Mouse (Mus musculus) kidney, embryonic 16.5 days (tissue): ENCODE results near the gene Fam57b. TPM values are rescaled to one million over a fixed set of nuclear protein-coding genes. Genes with fewer than 3 reads are reported as not detected.

ENCODE experiments used
- ATAC-seq: fragments of 200-750 bp; cut with Nextera tagmentation; 2 replicates; pipeline ENCODE4 v1.8.0; 2017; ENCODE audit warnings: moderate TSS enrichment; ENCODE audit not compliant: low FRiP score, low TSS enrichment
- H3K27ac ChIP-seq: fragments of 300-500 bp; sonication (generic); 2 replicates; pipeline ENCODE4 v1.5.1; 2014; ENCODE audit warnings: low read length
- H3K27me3 ChIP-seq: fragments of 300-500 bp; sonication (generic); 2 replicates; pipeline ENCODE4 v1.6.1; 2014; ENCODE audit warnings: low read length, control low read depth, mixed read lengths; ENCODE audit not compliant: insufficient read depth
- H3K36me3 ChIP-seq: fragments of 300-500 bp; sonication (generic); 2 replicates; pipeline ENCODE4 v1.6.1; 2014; ENCODE audit warnings: low read length, control low read depth, mixed read lengths; ENCODE audit not compliant: insufficient read depth
- H3K4me1 ChIP-seq: fragments of 300-500 bp; sonication (generic); 2 replicates; pipeline ENCODE4 v1.6.1; 2014; ENCODE audit warnings: low read length, control low read depth, mixed read lengths; ENCODE audit not compliant: insufficient read depth
- H3K4me2 ChIP-seq: fragments of 300-500 bp; sonication (generic); replicated peaks from 2 replicates; pipeline ENCODE4 v1.6.1; 2014; ENCODE audit warnings: low read depth, low read length
- H3K4me3 ChIP-seq: fragments of 300-500 bp; sonication (generic); 2 replicates; pipeline ENCODE4 v1.5.1; 2014; ENCODE audit warnings: mild to moderate bottlenecking, low read length
- H3K9ac ChIP-seq: fragments of 300-500 bp; sonication (generic); replicated peaks from 2 replicates; pipeline ENCODE4 v1.6.1; 2014; ENCODE audit warnings: low read length
- H3K9me3 ChIP-seq: fragments of 300-500 bp; sonication (generic); 2 replicates; pipeline ENCODE4 v1.6.1; 2016; ENCODE audit warnings: low read length, control low read depth
- WGBS: fragments of 180-500 bp; shearing (Covaris S2); extraction: QIAGEN DNeasy Blood & Tissue Kit; methylation state at CpG from one replicate; pipeline ENCODE4 v1.1.7; 2014; 5-methylcytosine and 5-hydroxymethylcytosine counted together
- polyA plus RNA-seq: library from polyadenylated mRNA; unstranded; fragments of >200 nt; fragmentation: Nextera tagmentation; extraction: Ambion mirVana; gene quantifications from 2 replicates; pipeline ENCODE4 v1.2.1, GENCODE M21; 2015

Gene Fam57b
- polyA plus RNA-seq, 1 experiment from 2014 or later: 0.52 TPM

- Histone ChIP-seq H3K27ac (peak overlapping the region; percentile 26; the same call in 1 of the 2 replicates), H3K27me3 (no peaks in the 10 kb centered on the region), H3K36me3 (peaks cover 24% of the 10 kb centered on the region), H3K4me1 (peaks cover 27% of the 10 kb centered on the region), H3K9ac (no peak overlapping the region), H3K4me2 (no peak overlapping the region; the same call in 1 of the 2 replicates), H3K4me3 (no peak overlapping the region), H3K9me3 (no peaks in the 10 kb centered on the region)
- no peak for ATAC-seq
- WGBS: 69% methylated on average over 6 of the region's 6 CpGs
Observed at GRCm38 (mm10) chr7:126761529-126762067, 35.9 kb upstream of the Fam57b start.

GRCm38 (mm10) chr7:126762471-126763008 is 34.9 kb upstream of the Fam57b start:
- Histone ChIP-seq H3K27me3 (no peaks in the 10 kb centered on the region), H3K36me3 (peaks cover 33% of the 10 kb centered on the region), H3K9ac (no peak overlapping the region), H3K4me2 (no peak overlapping the region), H3K4me1 (peaks cover 27% of the 10 kb centered on the region), H3K9me3 (no peaks in the 10 kb centered on the region), H3K4me3 (no peak overlapping the region), H3K27ac (no peak overlapping the region)
- no peak for ATAC-seq
- WGBS: 73% methylated on average over 17 of the region's 17 CpGs

- 92% methylated on average over 9 of the region's 9 CpGs for WGBS
- H3K9me3 ChIP-seq: no peaks in the 10 kb centered on the region
Observed at GRCm38 (mm10) chr7:126765540-126765939, 31.9 kb upstream of the Fam57b start.

GRCm38 (mm10) chr7:126766201-126766600 is 31.3 kb upstream of the Fam57b start, which contains the start of gene Gdpd3:
Gdpd3 (plus strand) TSS chr7:126766334.
- H3K27ac ChIP-seq: no peak within 1 kb of the TSS
- no peak within 1 kb of the TSS for H3K4me2 ChIP-seq
- peaks cover 64% of the 10 kb centered on the region for H3K36me3 ChIP-seq
- no peak for ATAC-seq
- no peak within 1 kb of the TSS for H3K9ac ChIP-seq
- H3K4me1 ChIP-seq: peaks cover 12% of the 10 kb centered on the region
- WGBS: 87% methylated on average over 16 of the region's 16 CpGs
- no peaks in the 10 kb centered on the region for H3K9me3 ChIP-seq
- H3K4me3 ChIP-seq: no peak within 1 kb of the TSS
- no peaks in the 10 kb centered on the region for H3K27me3 ChIP-seq

More at GRCm38 (mm10) chr7:126765540-126765939, 31.9 kb upstream of the Fam57b start:
- Histone ChIP-seq H3K4me1 (peaks cover 18% of the 10 kb centered on the region), H3K9ac (no peak overlapping the region), H3K4me2 (no peak overlapping the region), H3K4me3 (no peak overlapping the region), H3K27me3 (no peaks in the 10 kb centered on the region), H3K36me3 (peaks cover 58% of the 10 kb centered on the region), H3K27ac (no peak overlapping the region)
- no peak; the same call in 1 of the 2 replicates for ATAC-seq

GRCm38 (mm10) chr7:126767001-126767400 is 30.5 kb upstream of the Fam57b start:
- Histone ChIP-seq H3K9ac (no peak overlapping the region), H3K9me3 (no peaks in the 10 kb centered on the region), H3K27ac (no peak overlapping the region), H3K27me3 (no peaks in the 10 kb centered on the region), H3K4me3 (no peak overlapping the region), H3K4me2 (no peak overlapping the region), H3K4me1 (peaks cover 6% of the 10 kb centered on the region; the same call in 1 of the 2 replicates), H3K36me3 (peaks cover 65% of the 10 kb centered on the region)
- WGBS: 86% methylated on average over 8 of the region's 8 CpGs
- no peak for ATAC-seq

- H3K4me3 ChIP-seq: no peak overlapping the region
- H3K4me2 ChIP-seq: no peak overlapping the region
- H3K9ac ChIP-seq: no peak overlapping the region
- no peak overlapping the region for H3K27ac ChIP-seq
- H3K27me3 ChIP-seq: no peaks in the 10 kb centered on the region
- ATAC-seq: no peak
- H3K36me3 ChIP-seq: peaks cover 45% of the 10 kb centered on the region
- WGBS: 84% methylated on average over 12 of the region's 12 CpGs
- H3K4me1 ChIP-seq: peaks cover 1% of the 10 kb centered on the region; the same call in 1 of the 2 replicates
- H3K9me3 ChIP-seq: no peaks in the 10 kb centered on the region
Observed at GRCm38 (mm10) chr7:126770784-126771183, 26.7 kb upstream of the Fam57b start.

GRCm38 (mm10) chr7:126773351-126773750 is 24.1 kb upstream of the Fam57b start:
- H3K27me3 ChIP-seq: no peaks in the 10 kb centered on the region
- no peak overlapping the region for H3K4me2 ChIP-seq
- H3K9me3 ChIP-seq: no peaks in the 10 kb centered on the region
- H3K27ac ChIP-seq: no peak overlapping the region
- H3K9ac ChIP-seq: no peak overlapping the region
- peaks cover 25% of the 10 kb centered on the region for H3K36me3 ChIP-seq
- 57% methylated on average over 2 of the region's 2 CpGs for WGBS
- no peak overlapping the region for H3K4me3 ChIP-seq
- peaks cover 23% of the 10 kb centered on the region for H3K4me1 ChIP-seq
- no peak for ATAC-seq

GRCm38 (mm10) chr7:126774463-126774862 is 23.0 kb upstream of the Fam57b start:
- Histone ChIP-seq H3K4me2 (no peak overlapping the region), H3K27ac (no peak overlapping the region), H3K27me3 (no peaks in the 10 kb centered on the region), H3K4me1 (peaks cover 24% of the 10 kb centered on the region), H3K9ac (no peak overlapping the region), H3K36me3 (peaks cover 20% of the 10 kb centered on the region; the same call in 1 of the 2 replicates), H3K9me3 (no peaks in the 10 kb centered on the region), H3K4me3 (no peak overlapping the region)
- ATAC-seq: no peak
- WGBS: 78% methylated on average over 2 of the region's 2 CpGs

GRCm38 (mm10) chr7:126775185-126775977 is 22.1 kb upstream of the Fam57b start:
- peaks cover 33% of the 10 kb centered on the region for H3K4me1 ChIP-seq
- H3K27ac ChIP-seq: 0 out of 2 replicates have a peak overlapping the region, but pooled peaks have one; percentile 21
- no peak overlapping the region for H3K4me3 ChIP-seq
- ATAC-seq: no peak
- H3K27me3 ChIP-seq: no peaks in the 10 kb centered on the region
- H3K36me3 ChIP-seq: peaks cover 11% of the 10 kb centered on the region; the same call in 1 of the 2 replicates
- H3K9me3 ChIP-seq: no peaks in the 10 kb centered on the region
- no peak overlapping the region for H3K4me2 ChIP-seq
- no peak overlapping the region for H3K9ac ChIP-seq
- WGBS: 79% methylated on average over 10 of the region's 10 CpGs

- H3K36me3 ChIP-seq: 0 out of 2 replicates have a peak, but pooled peaks cover 6% of the 10 kb centered on the region
- no peaks in the 10 kb centered on the region for H3K27me3 ChIP-seq
- no peak overlapping the region for H3K4me3 ChIP-seq
- no peak overlapping the region for H3K9ac ChIP-seq
- WGBS: 64% methylated on average over 3 of the region's 3 CpGs
- H3K4me1 ChIP-seq: peaks cover 34% of the 10 kb centered on the region
- peak overlapping the region; percentile 90; the same call in 1 of the 2 replicates for H3K27ac ChIP-seq
- H3K9me3 ChIP-seq: no peaks in the 10 kb centered on the region
- H3K4me2 ChIP-seq: peak overlapping the region; percentile 97
- no peak for ATAC-seq
Observed at GRCm38 (mm10) chr7:126775978-126776234, 21.6 kb upstream of the Fam57b start.
